Mouse (Mus musculus): ENCODE measurements around the gene Snx29. TPM values are rescaled to one million over a fixed set of nuclear protein-coding genes. Genes with fewer than 3 reads are reported as not detected.
"Not testable (repeated sequence)": the region's sequence is repeated elsewhere in the genome, so short reads cannot be mapped to it uniquely, and the experiment has no call there.

Gene Snx29
- total RNA-seq, 2 experiments from 2014 or later, result 6.2 to 9.0 TPM

DNA sequence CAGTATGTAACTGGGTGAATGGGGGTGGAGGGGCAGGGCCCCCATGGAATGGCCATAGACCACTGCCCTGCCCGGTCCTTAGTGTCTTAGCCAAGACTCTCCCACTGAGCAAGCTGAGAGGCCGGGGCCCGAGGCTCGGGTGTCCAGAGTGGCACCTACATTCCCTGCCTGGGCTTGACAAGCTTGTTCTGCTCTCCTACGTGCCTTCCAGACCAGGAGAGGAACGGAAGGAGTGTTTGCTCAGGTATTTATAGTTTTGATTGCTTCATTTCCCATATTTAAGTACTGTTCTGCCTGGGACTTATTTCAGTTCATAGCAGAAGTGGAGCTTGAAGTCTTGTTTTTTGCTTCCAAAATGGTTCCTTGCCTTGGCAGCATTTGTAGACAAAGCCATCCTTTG lies 116.7 kb downstream of the Snx29 start:
- no peak for ATAC-seq (replicated peaks; ENCODE audit: low FRiP score, poor library complexity, severe bottlenecking)

DNA sequence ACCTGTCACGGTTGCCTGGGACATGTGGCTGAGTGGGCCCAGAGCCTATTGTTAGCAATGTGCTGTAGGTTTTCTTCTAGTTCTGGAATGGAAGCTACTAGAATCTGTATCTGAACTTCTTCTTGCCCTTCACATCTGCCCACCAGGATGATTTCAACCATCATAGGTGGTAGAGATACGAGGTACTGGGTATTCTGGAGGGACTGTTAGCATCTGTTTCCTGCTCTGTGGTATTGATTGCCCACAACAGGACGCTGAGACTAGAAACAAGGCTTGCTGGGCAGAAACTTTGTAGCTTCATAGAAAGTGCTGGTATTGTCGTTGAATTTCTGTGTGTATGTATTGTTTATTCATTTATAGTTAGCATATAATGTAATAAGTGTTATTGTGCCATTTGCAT lies 118.9 kb downstream of the Snx29 start:
- ATAC-seq (replicated peaks; ENCODE audit: low FRiP score, poor library complexity, severe bottlenecking), result no peak

DNA sequence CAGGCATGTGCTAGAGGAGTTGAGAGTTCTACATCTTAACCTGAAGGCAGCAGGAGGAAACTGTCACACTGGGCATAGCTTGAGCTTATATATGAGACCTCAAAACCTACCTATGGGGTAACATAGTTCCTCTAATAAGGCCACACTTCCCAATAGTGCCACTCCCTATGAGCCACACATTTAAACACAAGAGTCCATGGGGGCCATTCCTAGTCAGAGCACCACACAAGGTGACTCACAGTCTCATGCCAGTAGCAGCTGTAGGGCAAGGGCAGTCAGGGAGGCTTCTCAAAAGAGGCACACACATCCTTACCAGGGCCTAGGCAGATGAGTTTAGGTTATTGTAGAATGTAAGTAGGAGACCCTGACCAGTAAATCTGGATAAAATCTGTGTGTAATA lies 119.8 kb downstream of the Snx29 start:
- ATAC-seq (replicated peaks; ENCODE audit: low FRiP score, poor library complexity, severe bottlenecking), result no peak

DNA sequence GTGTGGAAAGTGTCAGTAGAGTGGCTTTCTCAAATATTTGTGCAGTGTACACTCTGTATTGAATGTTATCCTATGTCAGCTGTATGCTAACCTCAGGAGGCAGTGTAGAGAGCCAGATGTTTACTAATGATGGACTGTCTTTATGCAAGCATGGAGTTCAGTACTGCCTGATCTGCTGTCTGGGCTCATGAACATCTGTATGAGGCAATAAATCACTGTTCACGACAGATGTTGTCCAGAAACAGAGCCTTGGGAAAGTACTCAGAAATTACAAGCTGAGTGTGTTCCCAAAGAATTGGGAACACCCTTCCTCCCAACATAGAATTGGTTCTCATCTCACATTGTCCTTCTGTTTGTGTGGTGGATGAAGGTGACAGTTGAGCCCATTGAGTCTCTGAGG lies 121.9 kb downstream of the Snx29 start:
- no peak for ATAC-seq (replicated peaks; ENCODE audit: low FRiP score, poor library complexity, severe bottlenecking)

DNA sequence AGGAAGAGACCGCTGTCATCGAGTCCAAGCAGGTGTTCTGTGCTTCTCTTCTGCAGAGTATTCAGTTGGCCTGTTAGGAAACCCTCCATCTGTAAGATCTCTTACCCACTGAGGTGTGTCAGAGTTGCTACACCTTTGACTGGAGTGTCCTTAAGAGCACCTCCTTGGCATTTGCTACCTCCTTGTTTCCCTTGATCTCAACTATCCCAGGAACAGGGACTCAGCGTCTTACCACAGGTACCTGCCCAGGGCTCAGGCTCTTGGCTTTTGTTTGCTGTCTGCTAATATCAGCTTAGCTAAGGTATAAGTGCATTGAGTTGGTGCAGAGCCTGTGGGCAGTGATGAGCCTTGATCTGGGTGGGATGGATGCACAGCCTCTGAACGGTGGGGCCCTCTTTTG lies 124.3 kb downstream of the Snx29 start:
- ATAC-seq (replicated peaks; ENCODE audit: low FRiP score, poor library complexity, severe bottlenecking), result no peak

DNA sequence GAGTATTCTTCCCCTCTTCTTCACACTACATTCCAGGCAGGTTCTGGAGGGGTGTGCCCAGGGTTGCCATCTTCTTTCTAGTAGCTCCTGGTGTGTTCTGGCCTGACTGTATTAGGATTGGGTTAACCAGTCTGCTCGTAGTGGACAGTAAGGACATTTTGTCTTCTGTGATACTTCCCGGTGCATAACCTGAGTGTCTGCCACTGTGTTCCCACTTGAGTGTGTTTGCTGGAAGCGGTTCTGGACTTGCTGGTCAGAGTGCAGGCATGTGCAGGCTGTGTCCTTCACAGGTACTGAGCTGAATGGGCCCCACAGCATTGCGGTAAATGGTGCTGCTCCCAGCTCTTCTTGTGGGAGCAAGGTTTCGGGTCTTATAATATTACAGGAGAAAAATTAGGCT lies 125.2 kb downstream of the Snx29 start:
- ATAC-seq (replicated peaks; ENCODE audit: low FRiP score, poor library complexity, severe bottlenecking), result no peak

DNA sequence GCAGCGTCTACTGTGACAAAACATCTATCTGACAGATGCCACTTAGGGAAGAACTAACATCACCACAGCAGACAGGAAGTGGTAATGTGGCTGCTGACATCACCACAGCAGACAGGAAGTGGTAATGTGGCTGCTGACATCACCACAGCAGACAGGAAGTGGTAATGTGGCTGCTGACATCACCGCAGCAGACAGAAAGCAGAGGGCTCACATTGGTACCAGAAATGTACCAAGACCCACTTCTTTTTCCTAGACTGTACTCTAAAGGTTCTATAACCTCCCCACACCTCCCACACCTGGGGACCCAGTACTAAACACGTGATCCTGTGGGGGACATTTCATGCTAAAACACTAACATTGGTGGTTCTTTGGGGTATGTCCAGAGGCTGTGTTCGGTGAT lies 126.0 kb downstream of the Snx29 start:
- ATAC-seq (replicated peaks; ENCODE audit: low FRiP score, poor library complexity, severe bottlenecking), result not testable (repeated sequence)

DNA sequence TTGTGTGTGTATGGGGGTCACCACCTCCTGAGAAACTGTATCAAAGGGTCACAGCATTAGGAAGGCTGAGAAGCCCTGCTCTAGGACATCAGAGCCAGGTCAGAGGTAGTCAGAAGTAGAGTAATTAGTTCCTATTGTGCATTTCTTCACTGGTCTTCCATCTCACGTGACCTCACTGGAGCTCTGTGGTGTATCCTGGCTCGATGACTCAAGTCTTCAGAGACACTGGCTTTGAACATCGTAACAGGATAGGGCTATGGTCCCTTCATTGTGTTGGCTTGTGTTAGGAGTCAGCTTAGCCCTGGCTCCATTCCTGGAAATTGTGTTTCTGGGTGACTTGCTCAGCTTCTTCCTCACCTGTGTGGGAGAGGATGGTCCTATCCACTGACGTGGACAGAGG lies 126.6 kb downstream of the Snx29 start:
- no peak for ATAC-seq (replicated peaks; ENCODE audit: low FRiP score, poor library complexity, severe bottlenecking)

DNA sequence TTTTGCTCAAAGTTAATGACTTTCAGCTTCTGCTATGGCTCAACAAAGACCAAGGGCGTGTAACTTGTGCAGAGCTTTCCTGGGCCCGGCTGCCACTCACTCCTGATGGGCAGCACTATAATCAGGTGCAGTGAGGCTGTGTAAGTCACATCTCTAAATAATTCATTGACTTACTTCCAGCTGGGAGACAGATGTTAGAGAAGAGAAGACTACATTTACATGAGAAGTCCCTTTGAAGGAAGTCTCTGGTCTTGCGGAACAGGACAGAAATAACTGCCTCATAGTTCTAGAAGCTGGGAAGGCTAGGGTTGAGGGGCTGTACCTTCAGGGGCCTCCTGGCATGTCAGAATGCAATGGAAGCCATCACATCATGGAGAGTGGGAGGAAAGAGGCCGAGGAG lies 127.9 kb downstream of the Snx29 start:
- no peak for ATAC-seq (replicated peaks; ENCODE audit: low FRiP score, poor library complexity, severe bottlenecking)

DNA sequence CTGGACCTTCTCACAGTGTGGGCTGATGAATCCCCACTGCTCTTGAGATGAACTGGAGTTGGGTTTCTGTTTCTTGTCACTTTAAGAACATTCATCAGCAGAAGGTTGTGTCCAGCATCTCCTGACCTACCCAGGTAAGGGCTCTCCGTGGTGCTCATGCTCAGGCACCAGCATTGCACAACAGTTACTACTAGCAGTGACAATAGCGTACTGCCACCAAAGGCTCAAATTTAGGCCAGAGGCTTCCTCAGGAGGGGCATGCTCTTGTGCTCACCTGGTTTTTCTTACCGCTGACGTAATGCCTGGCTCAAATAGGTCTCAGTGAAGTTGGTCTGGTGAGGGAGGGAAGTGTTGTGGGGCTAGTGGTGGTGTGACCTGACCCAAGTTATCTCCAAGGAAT lies 132.2 kb downstream of the Snx29 start:
- ATAC-seq (replicated peaks; ENCODE audit: low FRiP score, poor library complexity, severe bottlenecking), result no peak

DNA sequence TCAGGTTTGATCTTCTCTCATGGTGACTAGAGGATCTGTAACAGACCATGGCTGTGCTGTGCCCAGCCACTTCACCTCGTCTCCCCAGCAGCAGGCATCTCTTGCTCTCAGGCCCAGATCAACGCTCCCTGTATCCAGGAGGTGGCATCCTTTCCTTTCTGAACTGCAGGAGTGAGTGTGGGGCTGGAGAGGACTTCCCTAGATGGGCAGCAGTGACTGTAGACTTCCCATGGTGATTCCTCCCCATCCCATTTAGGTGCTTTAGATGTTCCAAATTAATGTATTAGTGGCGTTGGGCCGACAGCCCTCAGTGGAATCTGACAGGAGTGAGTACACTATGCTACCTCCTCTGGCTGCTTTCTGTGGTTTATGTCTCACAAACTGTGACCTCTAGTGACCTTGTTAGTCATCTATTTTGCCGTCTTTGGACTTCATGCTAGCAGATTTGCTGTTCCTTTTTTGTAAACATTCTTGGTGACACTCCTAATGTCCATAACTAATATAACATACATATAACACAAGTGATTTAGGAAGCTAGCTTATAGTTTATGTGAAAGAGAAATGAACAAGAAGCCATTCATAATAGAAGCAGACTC lies 132.9 kb downstream of the Snx29 start:
- ATAC-seq (replicated peaks; ENCODE audit: low FRiP score, poor library complexity, severe bottlenecking), result no peak

DNA sequence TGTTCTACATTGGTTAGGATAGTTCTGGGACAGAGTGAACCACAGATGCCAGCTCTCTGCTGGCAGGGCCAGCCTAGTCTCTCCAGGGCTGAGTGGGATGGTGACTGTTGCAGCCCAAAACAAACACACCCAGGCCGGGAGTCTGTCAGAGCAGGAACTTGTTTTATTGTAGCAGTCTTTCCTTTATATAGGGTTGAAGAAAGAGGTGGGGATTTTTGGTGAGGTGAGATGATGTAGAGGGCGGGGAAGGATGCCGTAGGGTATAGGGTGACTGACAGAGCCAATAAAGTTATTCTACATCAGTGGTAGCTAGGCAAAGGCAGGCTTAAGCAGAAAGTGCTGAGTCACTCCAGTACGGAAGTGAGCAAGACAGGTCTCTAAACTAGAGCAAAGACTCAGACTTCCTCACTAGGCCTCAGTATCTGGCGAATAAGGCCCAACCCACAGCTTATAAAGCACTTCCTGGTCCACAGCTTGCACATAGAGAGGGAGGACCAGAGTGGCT lies 133.5 kb downstream of the Snx29 start:
- ATAC-seq (replicated peaks; ENCODE audit: low FRiP score, poor library complexity, severe bottlenecking), result peak; percentile 55; the same call in 1 of the 2 replicates

DNA sequence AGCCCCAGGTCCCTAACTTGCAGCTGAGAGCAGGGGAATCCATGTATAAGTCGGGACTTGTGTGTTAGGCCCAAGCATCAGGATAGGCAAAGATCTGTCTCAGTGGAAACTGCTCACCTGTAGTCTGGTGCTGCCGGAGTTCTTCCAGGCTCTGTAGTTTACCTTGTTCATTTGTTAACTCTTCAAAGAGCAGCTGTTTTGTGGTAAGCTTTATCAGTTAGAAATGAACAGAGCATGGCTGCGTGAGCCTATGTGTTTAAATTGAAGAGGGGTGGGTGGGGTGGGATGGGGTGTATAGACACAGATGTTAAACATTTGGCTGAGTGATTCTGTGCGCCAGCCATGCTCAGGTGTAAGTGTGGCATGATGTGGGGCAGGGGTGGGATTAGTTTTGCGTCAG lies 134.4 kb downstream of the Snx29 start:
- no peak for ATAC-seq (replicated peaks; ENCODE audit: low FRiP score, poor library complexity, severe bottlenecking)

DNA sequence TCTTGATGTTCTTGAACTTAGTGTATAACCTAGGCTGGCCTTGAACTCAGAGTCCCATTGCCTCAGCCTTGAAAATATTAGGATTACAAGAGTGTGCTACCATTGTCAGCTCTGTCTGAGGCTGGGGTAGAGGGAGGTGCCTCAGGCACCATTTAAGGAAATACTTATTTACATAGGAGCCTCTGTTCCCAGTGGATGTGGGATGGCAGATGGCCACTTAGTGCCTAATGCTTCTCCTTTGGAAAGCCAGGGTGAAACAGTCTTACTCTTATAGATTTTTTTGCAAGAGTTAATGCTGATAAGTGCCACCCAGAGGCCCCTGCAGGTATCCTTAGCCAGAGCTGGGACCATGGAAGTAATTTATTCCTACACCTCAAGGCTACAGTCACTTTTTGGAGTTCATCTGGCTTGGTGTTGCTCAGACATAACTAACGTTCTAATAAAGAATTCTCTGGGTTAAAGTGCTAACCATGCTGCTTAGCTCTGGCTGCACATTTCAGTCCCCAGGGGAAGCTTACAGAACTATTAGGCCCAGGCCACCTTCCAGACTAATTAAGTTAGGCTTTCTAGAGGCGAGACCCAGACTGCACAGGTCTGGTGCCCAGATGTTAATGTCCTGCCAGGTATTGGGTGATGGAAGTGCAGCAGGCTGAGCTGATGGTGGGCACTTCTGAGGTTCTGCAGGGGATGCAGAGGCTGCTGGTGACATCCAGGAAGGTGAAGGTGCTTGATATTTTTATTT lies 135.1 kb downstream of the Snx29 start:
- no peak for ATAC-seq (replicated peaks; ENCODE audit: low FRiP score, poor library complexity, severe bottlenecking)

DNA sequence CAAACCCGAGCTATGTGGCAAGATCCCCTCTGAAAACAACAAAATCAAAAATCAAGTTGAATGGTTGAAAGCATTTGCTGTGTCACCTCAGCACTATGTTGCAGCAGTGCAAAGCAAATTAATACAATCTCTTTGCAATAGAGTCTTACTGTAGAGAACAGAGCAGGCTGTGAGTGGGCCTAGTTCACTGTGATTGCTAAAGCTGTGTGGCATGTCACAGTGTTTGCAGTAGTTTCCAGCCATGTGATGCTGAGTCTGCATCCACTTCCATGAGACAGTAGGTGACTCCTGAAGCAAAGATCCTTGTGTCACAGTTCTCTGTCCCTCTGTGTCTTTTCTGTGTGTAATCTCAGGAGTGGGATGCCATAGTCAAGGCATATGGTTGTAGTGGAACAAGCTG lies 137.5 kb downstream of the Snx29 start:
- ATAC-seq (replicated peaks; ENCODE audit: low FRiP score, poor library complexity, severe bottlenecking), result no peak

DNA sequence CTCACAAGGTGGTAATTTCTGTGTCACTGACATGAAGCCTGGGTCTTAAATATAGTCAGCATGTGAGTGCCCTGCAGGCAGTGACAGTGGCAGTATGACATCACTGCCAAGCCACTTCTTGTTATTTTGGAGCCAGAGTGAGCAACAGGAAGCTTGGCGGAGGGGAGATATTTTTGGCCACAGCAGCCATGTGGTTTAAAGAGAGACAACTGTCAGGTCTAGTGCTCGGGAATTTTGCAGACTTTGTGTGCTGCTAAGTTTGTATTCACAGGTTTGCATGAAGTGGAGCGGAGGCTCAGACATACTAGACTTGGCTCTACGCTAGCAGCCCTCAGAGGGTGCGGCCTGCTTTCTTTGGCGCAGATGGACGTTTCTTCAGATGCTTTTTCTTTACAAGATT lies 138.9 kb downstream of the Snx29 start:
- no peak for ATAC-seq (replicated peaks; ENCODE audit: low FRiP score, poor library complexity, severe bottlenecking)

DNA sequence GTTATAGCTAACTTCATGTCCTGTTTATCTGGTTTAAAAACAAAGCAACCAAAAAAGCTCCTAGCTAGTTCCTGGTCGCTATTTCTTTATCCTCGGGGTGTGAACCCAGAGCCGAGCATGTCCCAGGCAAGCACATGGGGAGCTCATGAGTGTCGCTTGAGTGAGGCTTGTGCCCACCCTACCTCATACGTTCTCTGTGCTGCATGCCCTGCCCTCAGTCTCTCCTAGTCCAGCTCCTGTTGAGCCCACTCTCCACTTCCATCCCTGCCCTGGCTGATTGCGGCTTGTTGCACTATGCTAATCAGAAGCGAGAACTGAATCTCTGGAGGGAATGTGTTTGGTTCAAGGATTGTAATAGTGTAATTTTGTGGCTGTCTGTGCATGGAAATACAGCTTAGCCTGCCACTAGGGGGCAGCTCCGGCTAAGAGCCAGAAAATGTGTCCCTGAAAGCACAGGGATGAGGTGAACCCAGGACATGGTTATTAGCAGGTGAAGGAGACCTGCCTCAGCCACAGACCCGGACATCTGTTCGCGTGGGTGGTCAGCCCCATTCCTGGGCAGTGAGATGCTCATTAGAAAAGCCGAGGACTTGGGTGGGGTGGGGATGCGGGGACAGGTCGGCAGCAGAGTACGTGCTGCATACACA lies 145.9 kb downstream of the Snx29 start:
- ATAC-seq (replicated peaks; ENCODE audit: low FRiP score, poor library complexity, severe bottlenecking), result no peak

DNA sequence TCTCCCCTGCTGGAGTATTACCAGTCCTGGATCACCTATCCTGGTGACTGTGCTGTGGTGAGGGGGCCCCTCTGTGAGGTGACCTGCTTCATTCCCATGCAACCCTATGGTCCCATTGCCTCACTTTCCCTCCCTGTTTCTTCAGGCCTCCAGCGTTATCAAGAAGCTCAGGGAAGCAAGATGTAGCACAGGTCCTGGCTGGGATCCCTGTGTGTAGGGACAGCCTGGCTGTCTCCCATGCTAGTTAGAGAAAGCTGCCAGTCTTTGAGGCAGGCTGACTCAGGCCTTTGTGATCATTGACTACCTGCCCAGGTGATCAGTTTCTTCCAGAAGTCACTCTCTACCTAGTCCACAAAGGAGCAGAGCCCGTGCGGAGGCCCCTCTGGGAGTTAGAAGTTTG lies 146.8 kb downstream of the Snx29 start:
- ATAC-seq (replicated peaks; ENCODE audit: low FRiP score, poor library complexity, severe bottlenecking), result no peak

DNA sequence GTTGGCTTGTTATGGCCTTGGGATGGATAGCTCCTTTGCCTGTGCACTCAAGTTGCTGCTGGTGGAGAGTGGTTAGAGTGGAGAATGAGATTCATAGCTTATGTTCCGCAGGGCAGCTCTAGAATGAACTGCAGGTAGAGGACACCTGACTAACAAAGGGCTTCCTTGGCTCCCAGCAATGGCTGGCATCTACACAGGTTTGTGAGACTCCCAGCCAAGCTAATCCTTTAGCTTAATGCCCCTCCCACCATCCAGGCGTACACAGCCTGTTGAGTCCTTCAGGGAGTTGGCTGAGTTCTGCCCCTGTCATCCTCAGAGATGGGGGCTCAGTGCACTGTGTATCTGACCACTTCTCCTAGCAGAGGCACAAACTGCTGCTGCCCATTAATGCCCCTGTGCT lies 148.5 kb downstream of the Snx29 start:
- no peak for ATAC-seq (replicated peaks; ENCODE audit: low FRiP score, poor library complexity, severe bottlenecking)

DNA sequence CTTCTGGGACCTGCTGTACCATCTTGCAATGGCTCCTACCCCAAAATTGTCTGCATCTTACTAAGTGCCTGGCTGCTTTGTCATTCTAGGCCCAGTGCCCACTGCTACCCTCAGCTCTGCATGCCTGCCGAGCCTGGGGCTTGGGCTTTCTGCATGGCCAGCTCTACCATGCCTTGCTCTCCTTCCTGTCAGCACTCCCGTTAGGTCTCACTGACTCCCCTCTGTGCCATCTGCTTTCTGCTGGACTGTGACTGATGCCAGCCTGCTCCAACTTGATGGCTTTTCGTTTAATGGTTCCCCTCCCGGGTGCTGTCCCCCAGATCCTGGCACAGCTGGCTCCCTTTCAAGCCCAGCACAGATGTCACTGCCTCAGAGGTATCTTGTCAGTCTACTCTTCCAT lies 150.1 kb downstream of the Snx29 start:
- no peak for ATAC-seq (replicated peaks; ENCODE audit: low FRiP score, poor library complexity, severe bottlenecking)

DNA sequence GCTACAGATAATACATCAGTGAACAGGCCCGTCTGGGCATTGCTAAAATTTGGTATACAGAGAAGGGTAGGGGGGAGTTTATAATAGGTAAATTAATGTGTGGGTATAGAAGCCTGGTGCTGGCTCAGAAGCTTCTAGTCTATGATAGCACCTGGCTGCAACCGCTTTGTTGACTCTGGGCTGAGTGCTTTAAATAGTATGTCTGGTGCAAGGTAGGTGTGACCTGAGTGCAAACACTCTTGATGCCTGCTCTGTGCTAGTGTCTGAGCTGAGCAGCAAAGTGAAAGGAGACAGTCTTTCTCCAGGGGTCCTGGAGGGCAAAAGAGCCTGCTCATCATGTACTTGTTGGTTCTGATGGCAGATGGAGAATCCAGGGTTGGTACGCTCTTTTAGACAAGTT lies 150.8 kb downstream of the Snx29 start:
- no peak for ATAC-seq (replicated peaks; ENCODE audit: low FRiP score, poor library complexity, severe bottlenecking)
